Mouse (Mus musculus): ENCODE measurements at regions not wholly inside any gene's neighbourhood (a gene's known extent, or its start where the extent isn't known, plus 50 kb on each side); places are given as distances from the start of the nearest gene placed in this dataset.

GRCm38 (mm10) chr12:27849099-27849498, 506.7 kb upstream of the Sox11 start:
- no peak for TF ChIP-seq CTCF (conservative IDR thresholded peaks at IDR 0.05; ENCODE audit: insufficient read depth, insufficient read length, low read depth, low read length)
- no peak for TF ChIP-seq POLR2A (IDR thresholded peaks at IDR 0.05; ENCODE audit: low read depth, low read length)
